Mouse (Mus musculus) hindbrain, embryonic 14.5 days (tissue): ENCODE measurements around the gene Adsl. TPM values are rescaled to one million over a fixed set of nuclear protein-coding genes. Genes with fewer than 3 reads are reported as not detected.
"Not testable (repeated sequence)": the region's sequence is repeated elsewhere in the genome, so short reads cannot be mapped to it uniquely, and the experiment has no call there.

ENCODE experiments used
- ATAC-seq: fragments of 200-750 bp; cut with Nextera tagmentation; 2 replicates; pipeline ENCODE4 v1.8.0; 2017; ENCODE audit warnings: moderate number of reproducible peaks, mild to moderate bottlenecking, moderate TSS enrichment, moderate library complexity; ENCODE audit not compliant: low FRiP score
- DNase-seq: peaks from one replicate; pipeline ENCODE4 v3.0.0-alpha.2; 2015; ENCODE audit warnings: low spot score
- H3K27ac ChIP-seq: fragments of 300-500 bp; sonication (generic); 2 replicates; pipeline ENCODE4 v1.5.1; 2014; ENCODE audit warnings: mild to moderate bottlenecking, moderate library complexity
- H3K27me3 ChIP-seq: fragments of 300-500 bp; sonication (generic); 2 replicates; pipeline ENCODE4 v1.6.1; 2014; ENCODE audit warnings: mild to moderate bottlenecking, low read length, mixed read lengths; ENCODE audit not compliant: control insufficient read depth, insufficient read depth
- H3K36me3 ChIP-seq: fragments of 300-500 bp; sonication (generic); replicated peaks from 2 replicates; pipeline ENCODE4 v1.6.1; 2014; ENCODE audit not compliant: control insufficient read depth, insufficient read depth
- H3K4me1 ChIP-seq: fragments of 300-500 bp; sonication (generic); replicated peaks from 2 replicates; pipeline ENCODE4 v1.6.1; 2014; ENCODE audit warnings: antibody characterized with exemption, low read length, mixed read lengths; ENCODE audit not compliant: control insufficient read depth, insufficient read depth
- H3K4me2 ChIP-seq: fragments of 300-500 bp; sonication (generic); replicated peaks from 2 replicates; pipeline ENCODE4 v1.6.1; 2014; ENCODE audit warnings: mild to moderate bottlenecking, moderate library complexity
- H3K4me3 ChIP-seq: fragments of 300-500 bp; sonication (generic); replicated peaks from 2 replicates; pipeline ENCODE4 v1.5.1; 2014; ENCODE audit warnings: mild to moderate bottlenecking, low read length
- H3K9ac ChIP-seq: fragments of 300-500 bp; sonication (generic); 2 replicates; pipeline ENCODE4 v1.6.1; 2014
- H3K9me3 ChIP-seq: fragments of 300-500 bp; sonication (generic); 2 replicates; pipeline ENCODE4 v1.6.1; 2016; ENCODE audit warnings: low read length; ENCODE audit not compliant: control insufficient read depth
- WGBS: fragments of 180-500 bp; shearing (Covaris S2); extraction: QIAGEN DNeasy Blood & Tissue Kit; methylation state at CpG from one replicate; pipeline ENCODE4 v1.1.7; 2014; 5-methylcytosine and 5-hydroxymethylcytosine counted together
- polyA plus RNA-seq: library from polyadenylated mRNA; unstranded; fragments of >200 nt; fragmentation: Nextera tagmentation; extraction: Ambion mirVana; gene quantifications from 2 replicates; pipeline ENCODE4 v1.2.1, GENCODE M21; 2014

Adsl gene
- 101 and 105 TPM in 2 replicates for polyA plus RNA-seq

DNA sequence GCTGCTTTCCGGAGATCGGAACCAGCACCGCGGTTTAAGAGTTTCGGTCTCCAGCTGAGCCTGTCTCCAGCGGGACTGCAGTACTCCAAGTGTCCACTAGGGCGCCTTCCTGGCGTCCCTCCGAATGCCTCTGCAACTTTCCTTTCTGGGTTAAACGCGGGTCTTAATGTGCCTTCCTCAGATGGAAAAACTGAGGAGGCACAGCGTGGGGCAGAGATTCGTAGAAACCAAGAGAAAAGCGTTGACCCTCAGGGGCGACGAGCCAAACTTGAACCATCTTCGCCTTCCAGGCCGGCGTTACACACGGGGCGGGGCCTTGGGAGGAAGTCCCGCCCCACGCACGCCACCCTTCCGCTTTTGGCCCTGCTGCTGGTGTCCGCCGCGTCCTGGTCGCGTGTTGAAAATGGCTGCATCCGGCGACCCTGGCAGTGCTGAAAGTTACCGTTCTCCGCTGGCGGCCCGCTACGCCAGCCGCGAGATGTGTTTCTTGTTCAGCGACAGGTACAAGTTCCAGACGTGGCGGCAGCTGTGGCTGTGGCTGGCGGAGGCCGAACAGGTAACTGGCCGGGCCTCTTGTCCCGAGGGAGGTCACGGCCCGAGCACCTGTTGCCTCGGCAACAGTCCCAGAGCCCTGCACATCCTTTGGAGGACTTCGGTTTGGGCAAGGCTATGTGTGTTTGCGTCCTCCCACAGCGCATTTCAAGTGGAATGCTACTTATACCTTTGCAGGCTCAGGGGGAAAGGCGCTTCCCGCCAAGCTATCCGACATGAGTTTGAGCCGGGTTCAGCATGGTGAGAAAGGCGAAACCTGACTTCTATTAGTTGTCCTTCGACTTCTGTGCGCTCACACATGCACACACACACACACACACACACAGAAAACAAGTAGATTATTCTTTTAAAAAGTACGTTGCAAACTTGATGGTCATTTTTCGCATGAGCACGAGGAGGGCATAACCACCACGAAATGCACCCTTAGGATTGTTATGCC is at the start of gene Adsl:
TSS of gene Adsl (plus strand) at position 346 of the 991 bp plus-strand sequence.
- H3K4me3 ChIP-seq: peak within 1 kb of the TSS; percentile 90
- H3K9ac ChIP-seq: peak within 1 kb of the TSS; percentile 75
- peaks cover 14% of the 10 kb centered on the region for H3K36me3 ChIP-seq
- ATAC-seq (peak; percentile 93), DNase-seq (peak; percentile 91)
- no peaks in the 10 kb centered on the region for H3K9me3 ChIP-seq
- peaks cover 12% of the 10 kb centered on the region; the same call in 1 of the 2 replicates for H3K4me1 ChIP-seq
- H3K27me3 ChIP-seq: no peaks in the 10 kb centered on the region
- peak within 1 kb of the TSS; percentile 65 for H3K27ac ChIP-seq
- H3K4me2 ChIP-seq: peak within 1 kb of the TSS; percentile 80
- under 1% methylated on average over 63 of the region's 63 CpGs for WGBS

DNA sequence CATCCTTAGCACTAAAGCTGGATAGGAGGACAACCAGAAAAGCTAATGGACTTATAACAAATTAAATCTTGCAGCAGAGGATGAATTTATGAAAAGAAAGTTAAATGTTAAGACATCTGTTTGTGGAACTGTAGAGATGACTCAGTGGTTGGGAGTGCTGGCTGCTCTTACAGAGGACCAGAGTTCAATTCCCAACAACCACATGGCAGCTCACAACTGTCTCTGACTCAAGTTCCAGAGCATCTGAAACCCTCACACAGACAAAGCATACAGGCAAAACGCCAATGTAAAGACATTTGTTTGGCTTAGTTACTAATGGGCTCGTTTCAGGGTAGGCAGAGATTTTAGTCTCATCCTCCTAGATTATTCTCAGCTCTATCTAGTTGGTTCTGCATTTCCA is 48.5 kb upstream of the Adsl start:
- H3K9me3 ChIP-seq: no peaks in the 10 kb centered on the region
- ATAC-seq: no peak
- no peak overlapping the region for H3K4me3 ChIP-seq
- no peak overlapping the region for H3K27ac ChIP-seq
- no peaks in the 10 kb centered on the region for H3K27me3 ChIP-seq
- H3K4me2 ChIP-seq: no peak overlapping the region
- H3K4me1 ChIP-seq: no peaks in the 10 kb centered on the region
- DNase-seq: no peak
- 91% methylated on average over 2 of the region's 2 CpGs for WGBS
- no peak overlapping the region for H3K9ac ChIP-seq
- peaks cover 95% of the 10 kb centered on the region for H3K36me3 ChIP-seq

DNA sequence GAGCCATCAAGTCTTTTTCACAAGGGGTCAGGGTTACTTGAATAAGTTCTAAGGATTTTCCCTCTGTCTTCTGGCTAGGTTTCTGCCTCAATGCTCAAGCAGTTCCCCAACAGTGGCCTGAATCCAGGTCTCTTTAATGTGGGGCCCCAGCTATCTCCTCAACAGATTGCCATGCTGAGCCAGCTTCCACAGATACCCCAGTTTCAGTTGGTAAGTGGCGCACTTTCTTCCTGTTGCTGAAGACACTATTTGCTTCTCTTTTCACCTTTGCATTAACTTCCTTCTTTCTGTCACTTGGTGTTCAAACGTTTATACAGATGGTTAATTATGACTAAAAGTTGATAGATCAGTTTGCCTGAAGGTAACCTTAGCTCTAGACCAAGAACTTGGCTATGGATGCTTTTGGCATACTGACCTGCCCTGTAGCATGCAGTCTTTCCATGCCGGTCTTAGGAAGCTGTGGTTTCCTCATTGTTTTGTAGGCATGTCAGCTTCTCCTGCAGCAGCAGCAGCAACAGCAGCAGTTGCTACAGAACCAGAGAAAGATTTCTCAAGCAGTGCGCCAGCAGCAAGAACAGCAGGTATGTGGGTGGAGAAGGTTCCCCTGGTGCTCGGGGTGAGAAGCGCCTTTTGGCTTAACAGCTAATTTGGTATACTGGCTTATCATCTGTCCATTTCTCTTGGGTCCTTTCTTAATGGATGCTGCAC is 46.3 kb upstream of the Adsl start:
- DNase-seq (no peak), ATAC-seq (no peak)
- H3K27ac ChIP-seq: no peak overlapping the region
- H3K36me3 ChIP-seq: peaks cover 95% of the 10 kb centered on the region
- H3K4me1 ChIP-seq: no peaks in the 10 kb centered on the region
- H3K4me3 ChIP-seq: no peak overlapping the region
- H3K9ac ChIP-seq: no peak overlapping the region
- no peaks in the 10 kb centered on the region for H3K9me3 ChIP-seq
- WGBS: 92% methylated on average over 6 of the region's 6 CpGs
- H3K27me3 ChIP-seq: no peaks in the 10 kb centered on the region
- no peak overlapping the region for H3K4me2 ChIP-seq

DNA sequence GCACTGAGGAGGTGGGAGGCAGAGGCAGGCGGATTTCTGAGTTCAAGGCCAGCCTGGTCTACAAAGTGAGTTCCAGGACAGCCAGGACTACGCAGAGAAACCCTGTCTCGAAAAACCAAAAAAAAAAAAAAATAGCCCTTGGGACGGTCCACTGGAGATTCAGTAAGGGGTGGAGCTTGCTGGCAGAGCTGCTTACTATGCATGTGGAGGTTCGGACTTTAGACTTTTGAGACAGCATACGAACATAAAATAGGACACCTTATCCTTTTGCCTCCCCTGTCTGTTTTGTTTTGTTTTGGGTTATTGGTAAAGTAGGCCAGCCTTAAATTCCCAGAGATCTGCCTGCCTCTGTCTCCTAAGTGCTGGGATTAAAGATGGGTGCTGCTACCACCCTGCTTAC is 43.5 kb upstream of the Adsl start:
- not testable (repeated sequence) for H3K9me3 ChIP-seq, ATAC-seq, H3K27ac ChIP-seq, H3K9ac ChIP-seq, H3K4me3 ChIP-seq, H3K27me3 ChIP-seq, DNase-seq, H3K4me1 ChIP-seq, H3K4me2 ChIP-seq
- H3K36me3 ChIP-seq: peaks cover 88% of the 10 kb centered on the region
- WGBS: 94% methylated on average over 6 of the region's 6 CpGs

DNA sequence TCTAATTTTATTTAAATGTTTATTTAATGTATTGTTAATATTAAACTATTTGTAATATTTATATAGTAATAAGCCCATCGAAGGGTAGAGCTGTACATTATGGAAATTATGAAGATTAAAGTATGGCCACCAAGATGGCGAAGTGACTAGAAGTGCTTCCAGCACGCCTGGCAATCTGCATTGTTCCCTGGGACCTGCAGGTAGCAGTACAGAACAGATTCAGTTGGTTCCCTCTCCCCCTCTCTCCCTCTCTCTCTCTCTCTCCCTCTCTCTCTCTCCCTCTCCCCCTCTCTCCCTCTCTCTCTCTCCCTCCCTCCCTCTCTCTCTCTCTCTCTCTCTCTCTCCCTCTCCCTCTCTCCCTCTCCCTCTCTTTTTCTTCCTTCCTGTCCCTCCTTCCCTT is 38.1 kb upstream of the Adsl start:
- Histone ChIP-seq H3K27ac (no peak overlapping the region), H3K36me3 (peaks cover 86% of the 10 kb centered on the region), H3K9me3 (no peaks in the 10 kb centered on the region), H3K4me1 (no peaks in the 10 kb centered on the region), H3K9ac (no peak overlapping the region), H3K27me3 (no peaks in the 10 kb centered on the region), H3K4me2 (no peak overlapping the region), H3K4me3 (no peak overlapping the region)
- no peak for ATAC-seq
- DNase-seq: no peak
- 95% methylated on average over 3 of the region's 3 CpGs for WGBS

DNA sequence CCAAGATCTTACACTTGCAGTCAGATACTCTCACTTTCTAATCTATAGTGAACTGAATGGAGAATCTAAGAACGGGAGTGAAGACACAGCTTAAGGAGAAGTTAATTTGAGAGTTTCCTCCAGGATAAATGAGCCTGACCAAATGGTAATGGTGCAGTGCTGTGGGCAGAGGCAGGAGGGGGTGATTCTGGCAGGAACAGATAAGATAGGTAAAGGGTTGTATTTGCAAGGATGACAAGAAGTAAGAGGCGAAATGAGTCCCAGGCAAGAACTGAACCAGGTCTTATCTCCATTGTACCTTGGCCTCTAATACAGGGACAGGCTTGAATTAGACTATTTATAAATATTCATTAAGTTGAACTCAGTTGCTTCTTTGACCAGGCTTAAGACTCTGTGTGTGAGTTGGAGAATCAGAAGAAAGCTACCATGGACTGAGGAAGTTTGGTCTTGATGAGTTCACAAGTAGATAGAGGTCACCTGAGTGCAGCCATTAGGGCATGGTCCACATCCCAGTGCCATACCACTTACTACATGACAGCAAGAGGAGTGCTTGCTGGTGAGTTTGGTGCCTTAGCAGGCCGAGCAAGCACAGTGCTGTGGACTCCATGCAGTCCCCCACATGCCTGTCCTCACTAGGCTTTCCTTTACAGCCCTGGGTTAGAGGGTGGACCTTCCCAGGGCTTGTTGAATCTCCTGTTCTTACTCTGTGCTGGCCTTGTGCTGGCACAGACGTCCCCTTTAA is 37.3 kb upstream of the Adsl start:
- Histone ChIP-seq H3K27me3 (no peaks in the 10 kb centered on the region), H3K9ac (no peak overlapping the region), H3K4me3 (no peak overlapping the region), H3K36me3 (peaks cover 86% of the 10 kb centered on the region), H3K9me3 (no peaks in the 10 kb centered on the region), H3K4me1 (no peaks in the 10 kb centered on the region), H3K27ac (no peak overlapping the region), H3K4me2 (no peak overlapping the region)
- WGBS: 96% methylated on average over 4 of the region's 4 CpGs
- DNase-seq: no peak
- no peak for ATAC-seq

DNA sequence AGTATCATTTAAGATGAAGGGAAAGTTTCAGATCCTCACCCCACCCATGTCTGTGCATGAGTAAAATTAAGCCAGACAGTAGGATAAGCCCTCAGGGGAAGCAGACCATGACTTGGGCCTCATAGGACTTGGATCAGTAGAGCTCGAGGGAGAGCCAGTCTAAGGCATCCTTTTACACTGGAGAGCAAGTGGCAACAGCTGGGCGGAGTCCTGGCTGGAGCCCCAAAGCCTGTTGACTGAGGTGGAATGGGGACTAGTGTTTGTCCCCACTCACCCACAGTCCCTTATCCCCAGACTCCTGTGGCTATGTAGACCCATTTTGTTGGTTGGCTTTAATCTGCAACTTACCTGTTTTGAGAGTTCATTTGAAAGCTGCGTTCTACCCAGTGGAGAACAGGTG is 36.1 kb upstream of the Adsl start:
- Histone ChIP-seq H3K9me3 (no peaks in the 10 kb centered on the region), H3K9ac (no peak overlapping the region), H3K4me2 (no peak overlapping the region), H3K27me3 (no peaks in the 10 kb centered on the region), H3K4me3 (no peak overlapping the region), H3K27ac (no peak overlapping the region), H3K36me3 (peaks cover 86% of the 10 kb centered on the region), H3K4me1 (no peaks in the 10 kb centered on the region)
- 93% methylated on average over 3 of the region's 3 CpGs for WGBS
- DNase-seq (no peak), ATAC-seq (no peak)

DNA sequence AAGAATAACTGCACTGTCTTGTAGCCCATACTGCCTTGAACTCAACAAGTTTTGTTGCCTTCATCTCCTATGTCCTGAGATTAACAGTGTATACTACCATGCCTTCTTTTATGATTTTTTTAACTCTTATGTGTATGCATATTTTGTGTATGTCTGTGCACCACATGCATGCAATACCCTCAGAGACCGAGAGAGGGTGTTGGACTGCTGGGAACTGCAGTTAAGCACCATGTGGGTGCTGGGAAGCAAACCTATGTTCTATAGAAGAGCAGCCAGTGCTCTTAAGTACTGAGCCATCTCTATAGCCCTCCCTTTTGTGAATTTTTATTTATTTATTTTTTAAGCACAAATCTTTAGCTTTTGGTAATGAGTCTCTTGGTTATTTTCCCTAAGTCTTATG is 34.5 kb upstream of the Adsl start:
- no peaks in the 10 kb centered on the region for H3K9me3 ChIP-seq
- no peak overlapping the region for H3K9ac ChIP-seq
- DNase-seq (no peak), ATAC-seq (no peak)
- peaks cover 90% of the 10 kb centered on the region for H3K36me3 ChIP-seq
- no peak overlapping the region for H3K4me2 ChIP-seq
- no peaks in the 10 kb centered on the region for H3K27me3 ChIP-seq
- H3K4me3 ChIP-seq: no peak overlapping the region
- H3K4me1 ChIP-seq: no peaks in the 10 kb centered on the region
- 94% methylated on average over 1 of the region's 1 CpGs for WGBS
- H3K27ac ChIP-seq: no peak overlapping the region

DNA sequence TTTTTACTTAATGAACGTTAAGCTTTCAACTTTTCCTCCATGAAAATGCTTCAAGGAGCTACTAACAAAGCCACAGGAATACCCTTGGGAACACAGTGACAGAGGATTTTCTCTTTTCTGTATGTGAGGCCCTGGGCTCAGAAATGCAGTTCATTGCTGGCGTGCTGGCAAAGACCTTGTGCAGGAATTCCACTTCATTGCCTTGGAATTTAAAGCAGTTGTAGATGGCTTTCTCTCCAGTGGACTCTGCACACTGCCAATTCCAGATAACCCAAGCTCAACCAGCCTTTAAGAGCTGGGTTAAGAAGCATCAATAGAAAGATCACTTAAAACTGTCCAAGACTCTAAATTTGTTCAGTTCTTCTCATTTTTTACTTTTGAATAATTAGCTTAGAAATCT is 32.4 kb upstream of the Adsl start:
- DNase-seq: no peak
- no peaks in the 10 kb centered on the region for H3K9me3 ChIP-seq
- no peaks in the 10 kb centered on the region for H3K27me3 ChIP-seq
- no peak overlapping the region for H3K4me3 ChIP-seq
- H3K4me2 ChIP-seq: no peak overlapping the region
- WGBS: 81% methylated on average over 2 of the region's 2 CpGs
- no peak overlapping the region for H3K27ac ChIP-seq
- H3K4me1 ChIP-seq: no peaks in the 10 kb centered on the region
- no peak overlapping the region for H3K9ac ChIP-seq
- H3K36me3 ChIP-seq: peaks cover 97% of the 10 kb centered on the region
- ATAC-seq: no peak
